Mouse (Mus musculus) lung, embryonic 14.5 days (tissue): ENCODE measurements around the gene Cass4. TPM values are rescaled to one million over a fixed set of nuclear protein-coding genes. Genes with fewer than 3 reads are reported as not detected.
A peak's percentile ranks its signal among the peaks of the same experiment; 100 is the strongest.

Experiments used
- ATAC-seq: fragments of 200-750 bp; cut with Nextera tagmentation; 2 replicates; pipeline ENCODE4 v1.8.0; 2017; ENCODE audit warnings: mild to moderate bottlenecking, moderate TSS enrichment, moderate library complexity; ENCODE audit not compliant: insufficient read depth
- DNase-seq: peaks from one replicate; pipeline ENCODE4 v3.0.0-alpha.2; 2015
- H3K27ac ChIP-seq: fragments of 300-500 bp; sonication (generic); 2 replicates; pipeline ENCODE4 v1.5.1; 2014; ENCODE audit warnings: low read depth, mild to moderate bottlenecking, moderate library complexity
- H3K27me3 ChIP-seq: fragments of 300-500 bp; sonication (generic); 2 replicates; pipeline ENCODE4 v1.6.1; 2014; ENCODE audit warnings: low read length, control low read depth; ENCODE audit not compliant: insufficient read depth
- H3K36me3 ChIP-seq: fragments of 300-500 bp; sonication (generic); 2 replicates; pipeline ENCODE4 v1.6.1; 2014; ENCODE audit warnings: control low read depth; ENCODE audit not compliant: insufficient read depth
- H3K4me1 ChIP-seq: fragments of 300-500 bp; sonication (generic); 2 replicates; pipeline ENCODE4 v1.6.1; 2014; ENCODE audit warnings: antibody characterized with exemption, control low read depth; ENCODE audit not compliant: insufficient read depth
- H3K4me2 ChIP-seq: fragments of 300-500 bp; sonication (generic); 2 replicates; pipeline ENCODE4 v1.6.1; 2014; ENCODE audit warnings: mild to moderate bottlenecking
- H3K4me3 ChIP-seq: fragments of 300-500 bp; sonication (generic); 2 replicates; pipeline ENCODE4 v1.5.1; 2014; ENCODE audit warnings: low read depth, low read length
- H3K9ac ChIP-seq: fragments of 300-500 bp; sonication (generic); 2 replicates; pipeline ENCODE4 v1.6.1; 2014
- H3K9me3 ChIP-seq: fragments of 300-500 bp; sonication (generic); 2 replicates; pipeline ENCODE4 v1.6.1; 2016; ENCODE audit warnings: low read depth, low read length, control low read depth
- CTCF ChIP-seq: IDR thresholded peaks from 2 replicates; pipeline ENCODE4 v1.5.1; 2016; ENCODE audit warnings: antibody characterized with exemption, low read depth
- WGBS: fragments of 180-500 bp; shearing (Covaris S2); extraction: QIAGEN DNeasy Blood & Tissue Kit; methylation state at CpG from one replicate; pipeline ENCODE4 v1.1.7; 2014; 5-methylcytosine and 5-hydroxymethylcytosine counted together
- polyA plus RNA-seq: library from polyadenylated mRNA; unstranded; fragments of >200 nt; fragmentation: Nextera tagmentation; extraction: Ambion mirVana; gene quantifications from 2 replicates; pipeline ENCODE4 v1.2.1, GENCODE M21; 2014

Cass4 gene
- polyA plus RNA-seq, 1 experiment from 2014 or later: 2.6 TPM

DNA sequence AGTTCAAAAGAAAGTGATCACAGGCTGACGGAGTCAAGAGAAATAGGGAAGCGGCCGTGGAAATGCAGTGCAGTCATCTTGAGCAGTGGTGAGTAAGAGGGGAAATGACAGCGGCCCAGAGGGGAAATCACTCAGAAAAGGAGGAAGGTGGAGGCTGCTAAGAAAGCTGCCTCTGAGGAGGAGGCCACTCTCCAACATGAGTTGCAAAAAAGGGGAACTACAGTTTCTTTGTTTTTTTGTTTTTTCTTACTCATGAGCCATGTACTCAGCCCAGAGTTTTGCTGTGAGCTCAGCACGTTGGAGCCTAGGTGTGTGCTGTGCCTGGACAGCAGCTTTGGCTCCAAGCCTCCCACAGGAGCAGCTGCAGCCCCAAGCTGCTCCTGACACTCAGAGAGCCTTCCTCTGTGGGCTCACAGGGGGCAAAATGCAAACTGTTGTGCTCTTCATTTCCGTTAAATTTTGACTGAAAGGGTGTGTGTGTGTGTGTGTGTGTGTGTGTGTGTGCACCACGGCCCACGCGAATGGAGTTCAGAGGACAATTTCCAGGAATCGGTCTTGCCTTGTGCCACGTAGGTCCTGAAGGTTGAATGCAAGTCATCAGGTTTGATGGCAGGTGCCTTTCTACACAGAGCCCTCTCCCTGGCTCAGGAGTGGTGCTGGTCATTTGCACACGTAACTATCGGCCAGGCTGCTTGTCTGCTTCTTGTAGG lies 7.7 kb downstream of the Cass4 start:
- no peaks in the 10 kb centered on the region for H3K9me3 ChIP-seq
- H3K4me3 ChIP-seq: no peak overlapping the region
- H3K27me3 ChIP-seq: no peaks in the 10 kb centered on the region
- WGBS: 55% methylated on average over 13 of the region's 13 CpGs
- ATAC-seq: no peak
- no peak overlapping the region for H3K9ac ChIP-seq
- H3K36me3 ChIP-seq: no peaks in the 10 kb centered on the region
- TF ChIP-seq CTCF: no peak
- no peaks in the 10 kb centered on the region for H3K4me1 ChIP-seq
- H3K27ac ChIP-seq: no peak overlapping the region
- DNase-seq: peak; percentile 44
- H3K4me2 ChIP-seq: no peak overlapping the region

- WGBS: 52% methylated on average over 7 of the region's 7 CpGs
- no peak for TF ChIP-seq CTCF
- H3K27ac ChIP-seq: no peak overlapping the region
- no peak for ATAC-seq
- H3K4me1 ChIP-seq: 0 out of 2 replicates have a peak, but pooled peaks cover 3% of the 10 kb centered on the region
- no peak for DNase-seq
- no peaks in the 10 kb centered on the region for H3K36me3 ChIP-seq
- H3K9me3 ChIP-seq: no peaks in the 10 kb centered on the region
- no peak overlapping the region for H3K9ac ChIP-seq
- H3K4me2 ChIP-seq: no peak overlapping the region
- no peaks in the 10 kb centered on the region for H3K27me3 ChIP-seq
- no peak overlapping the region for H3K4me3 ChIP-seq
Observed at GRCm38 (mm10) chr2:172404239-172404638, 10.6 kb downstream of the Cass4 start.

DNA sequence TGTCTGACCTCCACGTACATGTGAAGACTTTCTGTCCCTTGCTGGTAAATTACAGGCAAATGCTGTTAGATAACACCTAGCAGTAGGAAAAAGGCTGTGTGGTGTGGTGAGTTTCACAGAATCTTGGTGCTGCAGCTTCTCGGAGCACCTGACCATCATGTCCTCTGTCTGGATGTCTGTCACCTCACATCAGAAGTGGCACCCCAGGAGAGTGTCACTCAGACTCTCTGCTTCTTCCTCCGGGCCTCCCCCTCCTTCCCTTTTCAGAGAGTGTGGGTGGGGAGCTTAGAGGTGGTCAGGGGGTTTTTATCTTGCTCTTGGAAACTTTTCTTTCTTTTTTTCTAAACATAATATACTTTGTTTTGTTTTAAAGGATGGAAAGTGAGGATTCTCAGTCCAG lies 11.4 kb downstream of the Cass4 start:
- 55% methylated on average over 3 of the region's 3 CpGs for WGBS
- H3K9me3 ChIP-seq: no peaks in the 10 kb centered on the region

DNA sequence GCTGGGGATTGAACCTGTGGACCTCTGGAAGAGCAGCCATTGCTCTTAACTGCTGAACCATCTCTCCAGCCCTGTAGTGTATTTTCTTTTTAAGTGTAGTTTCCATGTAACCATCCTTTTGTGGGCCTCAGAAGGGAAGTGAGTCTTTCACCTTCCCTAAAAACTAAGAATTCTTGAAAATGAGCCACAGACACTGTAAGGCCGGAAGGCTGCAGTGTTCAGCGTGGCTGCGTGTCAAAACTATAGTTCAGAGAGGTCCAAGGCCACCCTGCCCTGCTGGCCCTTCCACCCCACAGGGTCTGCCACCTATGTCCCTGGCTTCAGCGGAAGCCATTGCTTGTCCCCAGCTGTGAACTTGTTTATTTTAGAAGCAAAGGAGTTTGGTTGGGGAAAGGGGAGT lies 12.6 kb downstream of the Cass4 start:
- no peaks in the 10 kb centered on the region for H3K36me3 ChIP-seq
- H3K27me3 ChIP-seq: no peaks in the 10 kb centered on the region
- no peaks in the 10 kb centered on the region for H3K9me3 ChIP-seq
- no peak overlapping the region for H3K4me2 ChIP-seq
- ATAC-seq (no peak), DNase-seq (peak; percentile 16)
- H3K4me3 ChIP-seq: no peak overlapping the region
- WGBS: 56% methylated on average over 4 of the region's 4 CpGs
- no peak for TF ChIP-seq CTCF
- H3K4me1 ChIP-seq: peaks cover 5% of the 10 kb centered on the region; the same call in 1 of the 2 replicates
- H3K27ac ChIP-seq: no peak overlapping the region
- no peak overlapping the region for H3K9ac ChIP-seq

More for the DNA sequence above, 11.4 kb downstream of the Cass4 start:
- H3K4me3 ChIP-seq: no peak overlapping the region
- no peak for TF ChIP-seq CTCF
- H3K27me3 ChIP-seq: no peaks in the 10 kb centered on the region
- no peak for ATAC-seq
- H3K36me3 ChIP-seq: no peaks in the 10 kb centered on the region
- H3K4me2 ChIP-seq: no peak overlapping the region
- H3K9ac ChIP-seq: no peak overlapping the region
- DNase-seq: no peak
- no peak overlapping the region for H3K27ac ChIP-seq
- 0 out of 2 replicates have a peak, but pooled peaks cover 3% of the 10 kb centered on the region for H3K4me1 ChIP-seq

GRCm38 (mm10) chr2:172407499-172407898 lies 13.9 kb downstream of the Cass4 start:
- no peaks in the 10 kb centered on the region for H3K9me3 ChIP-seq
- 72% methylated on average over 2 of the region's 2 CpGs for WGBS
- H3K4me2 ChIP-seq: no peak overlapping the region
- no peak overlapping the region for H3K27ac ChIP-seq
- no peaks in the 10 kb centered on the region for H3K27me3 ChIP-seq
- DNase-seq: no peak
- TF ChIP-seq CTCF: no peak
- H3K4me3 ChIP-seq: no peak overlapping the region
- peaks cover 8% of the 10 kb centered on the region; the same call in 1 of the 2 replicates for H3K4me1 ChIP-seq
- no peak for ATAC-seq
- H3K36me3 ChIP-seq: no peaks in the 10 kb centered on the region
- H3K9ac ChIP-seq: no peak overlapping the region

GRCm38 (mm10) chr2:172410686-172411085 lies 17.1 kb downstream of the Cass4 start:
- WGBS: 40% methylated on average over 2 of the region's 2 CpGs
- Histone ChIP-seq H3K9ac (no peak overlapping the region), H3K36me3 (no peaks in the 10 kb centered on the region), H3K4me3 (no peak overlapping the region), H3K9me3 (no peaks in the 10 kb centered on the region), H3K27ac (0 out of 2 replicates have a peak overlapping the region, but pooled peaks have one; percentile 83), H3K4me2 (no peak overlapping the region), H3K27me3 (no peaks in the 10 kb centered on the region), H3K4me1 (peaks cover 21% of the 10 kb centered on the region)
- ATAC-seq (no peak), DNase-seq (peak; percentile 67)
- TF ChIP-seq CTCF: no peak

DNA sequence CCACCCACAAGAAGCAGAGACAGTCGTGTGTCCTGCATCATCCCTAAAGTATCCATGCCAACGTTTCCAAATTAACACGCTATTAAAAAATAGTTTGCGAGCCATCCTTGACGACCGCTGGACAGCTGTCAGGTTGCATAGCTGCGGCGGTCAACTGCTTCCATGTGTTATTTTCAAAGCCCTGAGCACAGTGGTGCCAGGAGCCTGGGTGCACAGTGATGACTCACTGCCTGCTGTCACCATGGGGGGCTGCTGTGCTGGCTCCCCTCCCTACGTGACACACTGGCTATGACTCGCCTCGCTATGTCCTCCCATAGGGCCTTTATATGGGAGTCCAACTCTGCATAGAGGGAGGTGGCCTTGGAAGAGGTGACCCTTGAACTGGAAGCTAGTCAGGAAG lies 17.5 kb downstream of the Cass4 start:
- ATAC-seq: peak; percentile 87
- no peak for TF ChIP-seq CTCF
- Histone ChIP-seq H3K4me1 (peaks cover 21% of the 10 kb centered on the region), H3K9me3 (no peaks in the 10 kb centered on the region), H3K4me2 (no peak overlapping the region), H3K27ac (peak overlapping the region; percentile 83; the same call in 1 of the 2 replicates), H3K4me3 (no peak overlapping the region), H3K27me3 (no peaks in the 10 kb centered on the region), H3K36me3 (no peaks in the 10 kb centered on the region), H3K9ac (no peak overlapping the region)
- peak; percentile 85 for DNase-seq
- 39% methylated on average over 11 of the region's 11 CpGs for WGBS
